Mouse (Mus musculus): ENCODE data around the gene Gpi1. TPM values are rescaled to one million over a fixed set of nuclear protein-coding genes. Genes with fewer than 3 reads are reported as not detected.
"Not testable (repeated sequence)": the region's sequence is repeated elsewhere in the genome, so short reads cannot be mapped to it uniquely, and the experiment has no call there.

Gene Gpi1
- polyA plus RNA-seq, 1 experiment from 2014 or later, result 255 TPM

- H3K27ac ChIP-seq; H3K4me3 ChIP-seq; H3K9ac ChIP-seq; H3K27me3 ChIP-seq; H3K4me2 ChIP-seq (replicated peaks); H3K36me3 ChIP-seq; H3K9me3 ChIP-seq; ATAC-seq (ENCODE audit: insufficient number of reproducible peaks, insufficient read depth, low FRiP score, low TSS enrichment); H3K4me1 ChIP-seq: not testable (repeated sequence)
- WGBS, result 75% methylated on average over 6 of the region's 6 CpGs
Measured at GRCm38 (mm10) chr7:34176241-34176640, 53.9 kb downstream of the Gpi1 start.

DNA sequence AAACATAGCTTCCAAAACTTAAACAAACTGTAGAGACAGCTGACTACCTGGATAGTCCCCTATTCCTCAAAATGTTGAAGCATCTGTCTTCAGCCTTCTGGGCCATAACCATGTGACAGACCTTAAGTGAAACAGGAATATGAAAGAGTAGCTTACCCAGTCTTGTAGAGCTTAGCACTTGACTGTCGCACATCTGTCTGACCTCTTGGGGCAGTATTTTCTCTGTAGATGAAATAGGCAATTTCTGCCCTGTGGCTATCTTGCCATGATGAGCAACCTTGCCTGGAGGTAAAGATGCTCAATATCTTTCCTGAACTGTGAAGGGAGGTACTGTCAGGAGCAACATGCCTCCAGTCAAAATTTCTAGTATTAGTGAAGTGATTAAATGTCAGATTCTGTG is 57.9 kb downstream of the Gpi1 start:
- no peak overlapping the region for H3K27ac ChIP-seq
- H3K4me2 ChIP-seq (replicated peaks), result no peak overlapping the region
- 70% methylated on average over 1 of the region's 1 CpGs for WGBS
- H3K9me3 ChIP-seq, result no peaks in the 10 kb centered on the region
- H3K36me3 ChIP-seq, result no peaks in the 10 kb centered on the region
- no peak overlapping the region for H3K9ac ChIP-seq
- ATAC-seq (ENCODE audit: insufficient number of reproducible peaks, insufficient read depth, low FRiP score, low TSS enrichment), result no peak
- H3K27me3 ChIP-seq, result no peaks in the 10 kb centered on the region
- no peak overlapping the region for H3K4me3 ChIP-seq
- no peaks in the 10 kb centered on the region for H3K4me1 ChIP-seq

- H3K9ac ChIP-seq, result peak within 1 kb of the TSS; percentile 96
- 81% methylated on average over 3 of the region's 3 CpGs for WGBS
- H3K27ac ChIP-seq, result peak within 1 kb of the TSS; percentile 94
- H3K4me1 ChIP-seq, result peaks cover 5% of the 10 kb centered on the region; the same call in 1 of the 2 replicates
- H3K27me3 ChIP-seq, result no peaks in the 10 kb centered on the region
- H3K4me2 ChIP-seq (replicated peaks), result peak within 1 kb of the TSS; percentile 81
- ATAC-seq (ENCODE audit: insufficient number of reproducible peaks, insufficient read depth, low FRiP score, low TSS enrichment), result no peak
- H3K36me3 ChIP-seq, result peaks cover 7% of the 10 kb centered on the region
- H3K9me3 ChIP-seq, result no peaks in the 10 kb centered on the region
- peak within 1 kb of the TSS; percentile 92 for H3K4me3 ChIP-seq
Measured at GRCm38 (mm10) chr7:34169454-34169853, 60.7 kb downstream of the Gpi1 start, which contains the start of gene Uba2. Gene Uba2, minus strand, starts transcription at chr7:34169599.

GRCm38 (mm10) chr7:34168470-34169251 is 61.5 kb downstream of the Gpi1 start:
- H3K27ac ChIP-seq, result peak overlapping the region; percentile 94
- H3K27me3 ChIP-seq, result no peaks in the 10 kb centered on the region
- no peaks in the 10 kb centered on the region for H3K9me3 ChIP-seq
- peak overlapping the region; percentile 92 for H3K4me3 ChIP-seq
- WGBS, result 8% methylated on average over 30 of the region's 30 CpGs
- peak; percentile 88 for ATAC-seq (ENCODE audit: insufficient number of reproducible peaks, insufficient read depth, low FRiP score, low TSS enrichment)
- H3K4me1 ChIP-seq, result peaks cover 5% of the 10 kb centered on the region; the same call in 1 of the 2 replicates
- H3K9ac ChIP-seq, result peak overlapping the region; percentile 96
- peaks cover 8% of the 10 kb centered on the region for H3K36me3 ChIP-seq
- H3K4me2 ChIP-seq (replicated peaks), result peak overlapping the region; percentile 81

- Histone ChIP-seq H3K9me3 (no peaks in the 10 kb centered on the region), H3K36me3 (peaks cover 16% of the 10 kb centered on the region), H3K9ac (peak overlapping the region; percentile 96), H3K27ac (peak overlapping the region; percentile 94), H3K27me3 (no peaks in the 10 kb centered on the region), H3K4me3 (peak overlapping the region; percentile 92), H3K4me2 (replicated peaks) (peak overlapping the region; percentile 81), H3K4me1 (peaks cover 5% of the 10 kb centered on the region; the same call in 1 of the 2 replicates)
- under 1% methylated on average over 54 of the region's 54 CpGs for WGBS
- peak; percentile 44 for ATAC-seq (ENCODE audit: insufficient number of reproducible peaks, insufficient read depth, low FRiP score, low TSS enrichment)
Measured at GRCm38 (mm10) chr7:34167766-34168469, 62.2 kb downstream of the Gpi1 start.

GRCm38 (mm10) chr7:34166850-34167249 is 63.3 kb downstream of the Gpi1 start:
- Histone ChIP-seq H3K4me3 (no peak overlapping the region; the same call in 1 of the 2 replicates), H3K9ac (no peak overlapping the region), H3K4me1 (peaks cover 5% of the 10 kb centered on the region; the same call in 1 of the 2 replicates), H3K9me3 (no peaks in the 10 kb centered on the region), H3K4me2 (replicated peaks) (peak overlapping the region; percentile 32; the same call in 1 of the 2 replicates), H3K27me3 (no peaks in the 10 kb centered on the region), H3K27ac (no peak overlapping the region), H3K36me3 (peaks cover 26% of the 10 kb centered on the region)
- 58% methylated on average over 4 of the region's 4 CpGs for WGBS
- ATAC-seq (ENCODE audit: insufficient number of reproducible peaks, insufficient read depth, low FRiP score, low TSS enrichment), result no peak

GRCm38 (mm10) chr7:34165999-34166398 is 64.1 kb downstream of the Gpi1 start:
- Histone ChIP-seq H3K4me2 (replicated peaks) (no peak overlapping the region), H3K4me1 (peaks cover 5% of the 10 kb centered on the region; the same call in 1 of the 2 replicates), H3K9ac (no peak overlapping the region), H3K27ac (no peak overlapping the region), H3K36me3 (peaks cover 35% of the 10 kb centered on the region), H3K27me3 (no peaks in the 10 kb centered on the region), H3K9me3 (no peaks in the 10 kb centered on the region), H3K4me3 (no peak overlapping the region)
- ATAC-seq (ENCODE audit: insufficient number of reproducible peaks, insufficient read depth, low FRiP score, low TSS enrichment), result no peak
- 85% methylated on average over 3 of the region's 3 CpGs for WGBS

- Histone ChIP-seq H3K9ac (no peak overlapping the region), H3K4me1 (peaks cover 5% of the 10 kb centered on the region; the same call in 1 of the 2 replicates), H3K4me3 (no peak overlapping the region), H3K9me3 (no peaks in the 10 kb centered on the region), H3K4me2 (replicated peaks) (no peak overlapping the region), H3K36me3 (peaks cover 46% of the 10 kb centered on the region), H3K27me3 (no peaks in the 10 kb centered on the region), H3K27ac (no peak overlapping the region)
- 90% methylated on average over 7 of the region's 7 CpGs for WGBS
- no peak for ATAC-seq (ENCODE audit: insufficient number of reproducible peaks, insufficient read depth, low FRiP score, low TSS enrichment)
Measured at GRCm38 (mm10) chr7:34164671-34165070, 65.5 kb downstream of the Gpi1 start.

DNA sequence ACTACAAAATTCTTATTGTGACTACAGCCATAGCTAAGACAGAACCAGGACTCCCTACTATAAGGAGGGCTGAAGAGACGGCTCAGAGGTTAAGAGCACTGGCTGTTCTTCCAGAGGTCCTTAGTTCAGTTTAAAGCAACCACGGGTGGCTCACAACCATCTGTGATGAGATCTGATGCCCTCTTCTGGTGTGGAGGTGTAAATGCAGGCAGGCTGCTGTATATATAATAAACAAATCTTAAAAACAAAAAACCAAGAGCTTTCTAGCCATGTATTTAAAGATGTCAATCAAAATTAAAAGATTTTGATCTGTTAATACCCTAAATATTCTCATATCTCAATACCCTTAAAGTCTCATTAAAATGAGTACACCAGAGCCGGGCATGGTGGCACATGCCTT is 71.0 kb downstream of the Gpi1 start:
- Histone ChIP-seq H3K27ac (no peak overlapping the region), H3K27me3 (no peaks in the 10 kb centered on the region), H3K36me3 (peaks cover 90% of the 10 kb centered on the region), H3K4me2 (replicated peaks) (no peak overlapping the region), H3K4me1 (no peaks in the 10 kb centered on the region), H3K9ac (no peak overlapping the region), H3K4me3 (no peak overlapping the region), H3K9me3 (no peaks in the 10 kb centered on the region)
- ATAC-seq (ENCODE audit: insufficient number of reproducible peaks, insufficient read depth, low FRiP score, low TSS enrichment), result no peak
- WGBS, result 95% methylated on average over 3 of the region's 3 CpGs

DNA sequence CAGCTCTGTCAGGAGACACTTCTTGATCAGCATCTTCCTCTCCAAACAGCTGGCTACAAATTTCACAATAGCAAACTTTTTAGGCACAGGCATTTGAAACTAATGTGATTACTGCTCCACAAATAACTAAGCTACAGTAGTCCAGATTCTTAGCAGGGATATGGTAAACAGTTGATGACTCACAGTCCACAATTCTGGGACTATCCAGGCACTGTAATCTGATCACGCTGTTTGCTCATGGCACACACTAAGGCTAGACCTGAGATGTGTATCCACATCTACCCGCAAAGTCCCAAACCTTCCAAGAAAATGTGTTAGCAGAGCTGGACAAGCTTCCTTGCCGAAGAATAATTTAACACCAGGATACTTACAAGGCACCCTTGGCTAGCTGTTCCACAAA is 72.1 kb downstream of the Gpi1 start:
- H3K9ac ChIP-seq, result no peak overlapping the region
- H3K27ac ChIP-seq, result no peak overlapping the region
- 100% methylated on average over 3 of the region's 3 CpGs for WGBS
- no peak for ATAC-seq (ENCODE audit: insufficient number of reproducible peaks, insufficient read depth, low FRiP score, low TSS enrichment)
- H3K4me1 ChIP-seq, result no peaks in the 10 kb centered on the region
- H3K9me3 ChIP-seq, result no peaks in the 10 kb centered on the region
- H3K27me3 ChIP-seq, result no peaks in the 10 kb centered on the region
- no peak overlapping the region for H3K4me2 ChIP-seq (replicated peaks)
- H3K4me3 ChIP-seq, result no peak overlapping the region
- H3K36me3 ChIP-seq, result peaks cover 92% of the 10 kb centered on the region
